Mouse (Mus musculus) CH12.LX (cell line): ENCODE results near the gene Olfr695.

Source experiments
- CTCF ChIP-seq, 2 experiments: IDR thresholded peaks in 1 of 2; conservative IDR thresholded peaks in 1 of 2; 2 replicates each; pipeline ENCODE4 v1.5.1; 2011 to 2012; ENCODE audit warnings: low read depth in 2 of 2, low read length in 2 of 2, improper control_type of control experiment in 1 of 2, inconsistent platforms in 1 of 2, mild to moderate bottlenecking in 1 of 2, moderate library complexity in 1 of 2
- EP300 ChIP-seq: IDR thresholded peaks from 2 replicates; pipeline ENCODE4 v1.6.1; 2011; ENCODE audit warnings: low read length, improper control_type of control experiment
- IRF4 ChIP-seq: IDR thresholded peaks from 2 replicates; pipeline ENCODE4 v1.6.1; 2014; ENCODE audit warnings: low read depth, mild to moderate bottlenecking, inconsistent platforms, low read length, improper control_type of control experiment
- MAFK ChIP-seq: IDR thresholded peaks from 2 replicates; pipeline ENCODE4 v1.6.1; 2011; ENCODE audit warnings: low read length, improper control_type of control experiment; ENCODE audit not compliant: insufficient replicate concordance
- MXI1 ChIP-seq: IDR thresholded peaks from 2 replicates; pipeline ENCODE4 v1.6.1; 2011; ENCODE audit warnings: mild to moderate bottlenecking, low read depth, low read length, improper control_type of control experiment
- NRF1 ChIP-seq: IDR thresholded peaks from 2 replicates; pipeline ENCODE4 v1.6.1; 2014; ENCODE audit warnings: low read depth, mild to moderate bottlenecking, inconsistent platforms, low read length, improper control_type of control experiment, moderate library complexity
- POLR2AphosphoS2 ChIP-seq: IDR thresholded peaks from 2 replicates; pipeline ENCODE4 v1.6.1; 2011; ENCODE audit warnings: low read depth, low read length, improper control_type of control experiment
- TCF12 ChIP-seq: IDR thresholded peaks from 2 replicates; pipeline ENCODE4 v1.6.1; 2014; ENCODE audit warnings: low read depth, mild to moderate bottlenecking, inconsistent platforms, low read length, improper control_type of control experiment
- USF1 ChIP-seq: IDR thresholded peaks from 2 replicates; pipeline ENCODE4 v1.6.1; 2014; ENCODE audit warnings: low read depth, mild to moderate bottlenecking, inconsistent platforms, low read length, improper control_type of control experiment

DNA sequence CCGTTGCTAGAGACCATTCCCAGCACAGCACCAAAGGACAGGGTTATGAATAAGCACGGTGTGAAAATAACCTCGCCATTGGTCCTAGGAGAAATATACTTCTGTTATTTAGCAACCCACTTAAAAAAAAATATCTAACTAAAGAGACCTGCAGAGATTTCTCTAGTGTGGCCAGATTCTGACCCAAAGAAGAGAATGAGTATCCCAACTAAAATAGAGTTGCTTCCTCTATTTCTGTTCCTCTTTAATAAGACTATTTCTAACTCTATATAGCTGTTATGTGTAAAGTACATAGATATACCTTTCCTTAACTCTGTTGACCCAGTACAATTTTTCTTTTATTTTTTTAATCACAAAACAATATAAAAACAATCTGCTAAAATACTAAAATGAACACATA lies 23.2 kb downstream of the Olfr695 start:
- TF ChIP-seq TCF12 (no peak), MXI1 (no peak), IRF4 (no peak), CTCF (conservative IDR thresholded peaks at IDR 0.05 in 1 of 2, IDR thresholded peaks at IDR 0.05 in 1 of 2; ENCODE audit: low read depth in 2 of 2, low read length in 2 of 2) (no peak), POLR2AphosphoS2 (no peak), NRF1 (no peak), USF1 (no peak), MAFK (no peak), EP300 (no peak)
